Mouse (Mus musculus) layer of hippocampus, postnatal 36 days (tissue): ENCODE data around the gene Gpr152. TPM values are rescaled to one million over a fixed set of nuclear protein-coding genes. Genes with fewer than 3 reads are reported as not detected.

Experiments
- DNase-seq, 2 experiments: peaks; one replicate each; pipeline ENCODE4 v3.0.0; 2022
- total RNA-seq, 2 experiments: library from RNA; stranded (reverse); gene quantifications; 2 replicates each; pipeline ENCODE4 v1.2.3; 2021

The Gpr152 gene
- total RNA-seq, 2 experiments from 2014 or later = 0.10 TPM

DNA sequence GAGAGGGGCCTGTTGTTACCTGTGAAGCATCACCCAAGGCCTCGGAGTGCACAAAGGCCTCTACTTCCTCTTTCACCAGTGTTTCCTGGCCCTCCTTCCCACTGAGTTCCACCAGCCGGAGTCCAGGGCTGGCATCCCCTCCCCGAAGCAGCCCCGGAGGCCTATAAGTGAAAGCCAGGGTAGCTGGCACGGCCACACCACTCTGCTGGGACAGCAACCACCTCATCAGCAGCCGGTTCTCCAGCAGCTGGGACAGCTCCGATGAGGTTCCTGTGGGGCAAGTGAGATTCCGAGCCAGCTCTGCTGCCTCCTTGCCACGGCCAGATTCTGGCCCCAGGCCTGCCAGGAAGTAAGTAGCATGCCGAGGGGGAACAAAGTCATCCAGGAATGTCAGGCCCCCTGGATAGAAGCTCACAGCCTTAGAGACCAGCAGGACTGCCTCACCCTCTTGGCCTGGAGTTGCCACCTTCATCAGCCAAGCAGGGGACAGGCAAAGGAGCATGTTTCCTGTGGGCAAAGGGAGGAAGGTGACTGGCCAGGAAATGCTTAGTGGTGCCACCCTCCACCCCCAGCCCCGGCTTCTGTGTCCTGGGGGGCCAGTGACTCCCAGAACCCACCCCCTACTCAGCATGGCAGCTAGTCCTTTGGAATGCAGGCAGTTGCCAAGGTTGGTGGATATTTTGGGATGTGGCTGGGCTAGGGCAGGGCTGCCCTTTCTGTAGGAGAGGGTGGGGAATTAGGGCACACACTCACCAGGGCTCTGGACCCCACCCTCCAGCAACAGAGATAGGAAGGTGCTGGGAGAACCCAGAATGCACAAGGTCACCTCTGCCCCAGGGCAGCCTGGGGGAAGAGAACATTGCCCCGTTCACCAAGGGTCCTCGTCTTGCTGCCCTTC, 32.1 kb downstream of the Gpr152 start:
- DNase-seq = no peak

GRCm38 (mm10) chr19:4172925-4173324, 33.3 kb downstream of the Gpr152 start:
- no peak for DNase-seq

DNA sequence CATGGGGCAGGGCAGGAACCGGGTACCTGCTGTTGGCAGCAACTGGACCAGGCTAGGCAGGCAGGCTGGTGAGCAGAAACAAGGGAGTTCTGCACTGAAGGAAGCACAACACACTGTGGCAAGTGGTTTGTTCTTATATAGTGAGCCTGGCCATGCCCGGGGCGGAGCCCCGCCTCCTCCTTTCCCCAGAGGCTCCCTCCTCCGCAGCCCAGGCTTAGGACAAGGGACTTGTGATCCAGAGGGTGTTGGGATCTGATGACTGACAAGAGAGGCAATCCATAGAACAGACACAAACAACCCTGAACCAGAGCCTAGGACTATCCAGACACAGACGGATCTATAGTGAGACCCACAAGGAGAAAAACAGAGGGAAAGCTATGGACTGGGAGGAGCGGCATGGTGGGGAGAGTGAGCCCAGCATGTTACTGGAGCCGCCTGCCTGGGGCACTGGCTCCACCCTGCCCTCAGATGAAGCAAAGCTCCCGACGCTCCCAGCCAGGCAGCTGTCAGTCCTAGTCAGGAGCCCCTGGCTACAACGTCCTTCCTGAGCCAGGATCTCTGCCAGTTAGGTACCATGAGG, 35.9 kb downstream of the Gpr152 start, which contains the start of gene Carns1:
Carns1 (minus strand) TSS at position 112 of the 580 bp plus-strand sequence.
- DNase-seq = no peak

DNA sequence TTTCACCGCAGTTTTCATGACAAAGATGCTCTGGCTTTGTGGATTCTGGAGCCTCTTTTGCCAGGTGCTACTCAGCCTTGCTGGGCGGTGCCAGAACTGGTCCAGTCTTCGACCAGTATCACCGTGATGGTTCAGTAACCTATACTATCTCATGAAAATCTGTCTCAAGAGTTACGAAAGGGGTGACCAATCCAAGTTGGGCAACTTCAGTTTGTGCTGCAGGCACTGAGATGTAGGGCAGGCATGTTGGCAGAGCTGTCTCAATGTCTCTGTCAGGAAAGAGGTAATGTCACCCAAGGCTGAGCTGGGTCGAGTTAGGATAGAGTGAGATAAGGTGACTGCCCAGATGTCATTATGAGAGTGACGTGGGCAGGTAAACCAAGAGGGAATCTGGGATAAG, 40.8 kb downstream of the Gpr152 start:
- DNase-seq = no peak

- DNase-seq = no peak
Observed at GRCm38 (mm10) chr19:4181892-4182291, 42.3 kb downstream of the Gpr152 start.

GRCm38 (mm10) chr19:4183689-4184088, 44.1 kb downstream of the Gpr152 start:
- no peak for DNase-seq

DNA sequence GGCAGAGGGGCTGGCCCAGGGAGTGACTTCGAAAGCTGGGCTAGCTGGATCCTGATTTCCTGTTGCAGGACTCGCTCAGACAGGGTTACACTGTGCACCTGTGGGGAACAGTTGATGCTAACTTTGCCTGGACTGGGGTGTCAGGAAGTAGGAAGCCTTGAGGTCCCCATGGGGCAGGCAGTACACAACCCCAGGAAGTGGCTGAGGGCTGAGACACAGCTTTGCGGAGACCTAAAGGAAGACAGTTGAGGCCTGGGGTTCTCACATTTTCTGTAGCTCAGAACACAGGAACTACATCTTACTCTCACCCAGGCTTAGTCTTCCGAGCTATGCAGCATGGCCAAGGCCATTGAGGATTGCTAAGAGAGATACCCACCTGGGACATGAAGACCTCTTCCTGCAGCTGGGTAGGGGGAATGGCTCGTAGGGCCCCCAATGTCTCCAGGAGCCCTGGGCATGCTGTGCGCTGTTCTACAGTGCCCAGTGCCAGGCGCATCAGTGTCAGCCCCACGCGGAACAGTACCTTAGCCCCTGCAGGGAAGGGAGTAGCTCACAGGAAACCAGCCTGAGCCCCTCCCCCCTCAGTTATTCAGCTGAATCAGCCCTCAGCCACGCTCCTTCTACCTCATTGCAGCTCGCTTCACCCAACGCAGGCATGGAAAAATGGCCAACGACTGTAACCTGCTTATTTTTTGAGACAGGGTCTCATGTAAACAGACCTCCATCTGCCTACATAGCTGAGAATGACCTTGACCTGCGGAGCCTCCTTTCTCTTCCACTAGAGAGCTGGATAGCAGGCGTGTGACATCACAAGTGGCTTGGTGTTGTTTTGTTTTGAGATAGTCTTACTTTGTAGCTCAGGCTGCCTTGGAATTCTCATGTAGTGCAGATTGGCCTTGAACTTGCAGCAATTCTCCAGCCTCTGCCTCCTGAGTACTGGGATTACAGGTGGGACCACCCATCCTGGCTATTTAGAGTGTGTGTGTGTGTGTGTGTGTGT, 45.7 kb downstream of the Gpr152 start:
- no peak for DNase-seq

DNA sequence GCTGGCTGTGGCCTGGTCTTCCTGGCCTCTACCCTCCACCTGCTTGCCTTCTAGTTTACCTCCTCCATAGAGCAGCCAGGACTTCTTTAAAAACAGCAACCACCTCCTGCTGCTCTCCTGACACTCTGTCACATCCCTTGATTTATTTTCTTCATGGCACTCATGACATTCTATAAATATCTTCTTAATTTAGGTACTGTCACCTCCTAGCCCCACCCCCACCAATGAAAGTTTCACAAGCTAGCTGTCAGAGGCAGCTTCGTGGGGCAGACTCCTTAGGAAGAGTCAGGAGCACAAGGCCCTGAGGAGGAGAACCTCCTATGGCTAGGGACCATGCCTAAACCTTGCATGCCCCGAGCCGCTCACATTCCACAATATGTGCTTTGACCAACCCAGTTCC, 47.7 kb downstream of the Gpr152 start:
- no peak for DNase-seq

DNA sequence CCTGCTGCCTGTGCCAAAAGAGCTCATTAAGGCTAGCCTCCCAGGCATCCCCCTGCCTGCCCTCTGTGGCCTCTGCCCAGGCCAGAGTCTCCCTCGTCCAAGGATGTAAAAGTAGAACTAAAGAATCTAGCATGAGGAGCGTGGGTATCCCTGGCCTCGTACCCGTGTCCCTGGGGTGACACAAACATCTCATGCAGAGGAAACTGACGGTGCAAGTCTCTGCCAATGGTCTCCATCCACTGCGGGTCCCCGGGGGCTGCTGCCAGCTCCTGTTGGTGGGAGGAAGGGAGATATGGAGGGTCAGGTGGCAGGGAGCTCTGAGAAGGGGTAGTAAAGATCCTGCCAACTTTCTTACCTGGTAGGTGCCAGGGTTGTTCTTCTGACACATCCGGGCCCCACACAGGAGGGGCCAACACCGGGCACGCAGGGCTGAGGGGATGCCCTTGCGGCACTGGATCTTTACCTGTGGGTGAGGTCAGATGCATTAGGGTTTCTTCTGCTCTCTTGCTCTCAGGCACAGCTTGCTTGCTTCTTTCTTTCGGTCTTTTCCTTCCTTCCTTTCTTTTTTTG, 49.5 kb downstream of the Gpr152 start:
- no peak for DNase-seq

GRCm38 (mm10) chr19:4190831-4191334, 51.3 kb downstream of the Gpr152 start, which contains the start of gene Tbc1d10c:
TSS of gene Tbc1d10c (minus strand) at chr19:4191284.
- DNase-seq = no peak

GRCm38 (mm10) chr19:4191528-4192250, 52.1 kb downstream of the Gpr152 start, which contains the start of gene Ppp1ca:
TSS of gene Ppp1ca (plus strand) at chr19:4192065.
- DNase-seq = peak; percentile 91

GRCm38 (mm10) chr19:4192251-4192985, 52.8 kb downstream of the Gpr152 start:
- DNase-seq = no peak

DNA sequence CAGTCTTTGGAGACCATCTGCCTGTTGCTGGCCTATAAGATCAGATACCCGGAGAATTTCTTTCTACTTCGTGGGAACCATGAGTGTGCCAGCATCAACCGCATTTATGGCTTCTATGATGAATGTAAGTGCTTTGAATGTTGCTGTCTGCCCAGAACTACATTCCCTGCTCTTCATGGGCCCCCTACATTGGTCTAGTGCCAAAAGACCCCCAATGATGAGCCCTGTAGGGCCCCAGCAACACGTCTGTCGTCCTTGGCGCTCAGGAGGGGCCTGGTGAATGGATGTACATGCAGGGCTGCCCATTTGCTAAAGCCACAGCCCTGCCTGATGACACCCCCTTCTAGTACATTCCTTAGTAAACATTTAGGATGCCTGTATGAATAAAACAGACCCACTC, 53.5 kb downstream of the Gpr152 start:
- DNase-seq = no peak

DNA sequence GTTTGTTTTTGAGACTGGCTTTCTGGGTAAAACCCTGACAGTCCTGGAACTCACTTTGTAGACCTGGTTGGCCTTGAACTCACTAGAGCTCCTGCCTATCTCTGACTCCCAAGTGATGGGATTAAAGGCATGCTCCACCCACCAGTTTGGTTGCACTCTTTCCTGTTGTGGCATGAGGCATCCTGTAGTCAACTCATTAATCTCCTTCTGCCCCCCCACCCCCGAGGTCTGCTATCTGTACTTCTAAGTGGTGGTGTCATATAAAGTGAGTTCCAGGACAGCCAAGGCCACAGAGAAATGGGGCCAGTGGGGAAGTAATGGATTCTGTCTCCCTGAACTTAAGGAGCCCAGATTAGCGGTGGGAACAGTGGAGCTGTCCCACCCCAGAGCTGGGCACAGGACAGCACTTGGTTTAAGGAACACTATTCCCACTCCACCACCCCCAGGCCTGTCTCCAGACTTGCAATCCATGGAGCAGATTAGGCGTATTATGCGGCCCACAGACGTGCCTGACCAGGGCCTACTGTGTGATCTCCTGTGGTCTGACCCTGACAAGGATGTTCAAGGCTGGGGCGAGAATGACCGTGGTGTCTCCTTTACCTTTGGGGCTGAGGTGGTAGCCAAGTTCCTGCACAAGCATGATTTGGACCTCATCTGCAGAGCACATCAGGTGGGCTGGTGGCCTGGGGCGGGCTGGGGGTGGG, 54.6 kb downstream of the Gpr152 start:
- DNase-seq = no peak

DNA sequence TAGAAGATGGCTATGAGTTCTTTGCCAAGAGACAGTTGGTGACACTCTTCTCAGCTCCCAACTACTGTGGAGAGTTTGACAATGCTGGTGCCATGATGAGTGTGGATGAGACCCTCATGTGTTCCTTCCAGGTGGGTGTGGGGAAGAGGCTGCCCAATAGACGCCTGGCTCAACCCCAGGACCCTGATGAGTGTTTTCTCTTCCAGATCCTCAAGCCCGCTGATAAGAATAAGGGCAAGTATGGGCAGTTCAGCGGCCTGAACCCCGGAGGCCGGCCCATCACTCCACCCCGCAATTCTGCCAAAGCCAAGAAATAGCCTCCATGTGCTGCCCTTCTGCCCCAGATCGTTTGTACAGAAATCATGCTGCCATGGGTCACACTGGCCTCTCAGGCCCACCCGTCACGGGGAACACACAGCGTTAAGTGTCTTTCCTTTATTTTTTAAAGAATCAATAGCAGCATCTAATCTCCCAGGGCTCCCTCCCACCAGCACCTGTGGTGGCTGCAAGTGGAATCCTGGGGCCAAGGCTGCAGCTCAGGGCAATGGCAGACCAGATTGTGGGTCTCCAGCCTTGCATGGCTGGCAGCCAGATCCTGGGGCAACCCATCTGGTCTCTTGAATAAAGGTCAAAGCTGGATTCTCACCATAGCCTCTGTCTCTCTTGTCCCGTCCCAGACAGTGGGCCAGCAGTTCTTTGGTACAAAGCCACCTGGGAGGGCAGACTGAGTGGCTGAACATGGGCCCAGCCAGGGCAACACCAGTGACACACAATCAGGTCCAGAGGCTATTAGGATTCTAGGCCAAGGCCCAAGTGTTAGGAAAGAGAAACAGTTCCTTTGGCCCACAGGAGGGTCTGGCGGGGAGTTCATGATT, 55.4 kb downstream of the Gpr152 start:
- no peak for DNase-seq
